In the genomic region with DNA sequence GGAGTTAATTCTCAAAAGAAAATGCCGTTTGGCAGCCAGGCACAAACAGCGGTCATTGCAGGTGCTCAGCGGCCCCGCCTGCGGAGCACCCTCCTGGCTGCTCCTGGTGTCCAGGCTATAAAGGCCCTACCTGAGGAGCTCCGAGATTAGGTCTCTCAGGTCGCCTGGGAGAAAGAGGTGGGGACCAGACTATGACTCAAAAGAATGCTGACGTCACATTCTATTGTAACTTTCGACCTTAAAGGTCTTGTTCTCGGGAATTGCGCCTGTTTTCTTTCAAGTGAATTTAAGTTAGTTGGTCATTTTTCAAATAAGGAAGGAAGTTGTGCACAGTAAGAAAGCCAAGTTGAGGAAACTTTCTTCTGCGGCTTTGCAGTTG, we compare ENCODE assay signal across 8 mouse cellular contexts. TPM values are rescaled to one million over a fixed set of nuclear protein-coding genes. Genes with fewer than 3 reads are reported as not detected.
DNase-seq lines count a peak whose midpoint lies in the region; ATAC-seq and TF ChIP-seq lines count a peak whose summit lies in the region.

No protein-coding gene starts in this region.

- H3K9me3 ChIP-seq in liver, postnatal 0 days (ENCODE audit: low read length): no peaks in the 10 kb centered on the region
- H3K9me3 ChIP-seq in stomach, embryonic 15.5 days: no peaks in the 10 kb centered on the region

- no peak for TF ChIP-seq EP300 in liver, postnatal 0 days (IDR thresholded peaks at IDR 0.05; ENCODE audit: low read depth)

- H3K9ac ChIP-seq in liver, postnatal 0 days (replicated peaks): peak overlapping the region; percentile 67; the same call in 1 of the 2 replicates
- peak overlapping the region; percentile 86; the same call in 1 of the 2 replicates for H3K9ac ChIP-seq in stomach, embryonic 15.5 days

- TF ChIP-seq CTCF in liver, postnatal 0 days (IDR thresholded peaks at IDR 0.05; ENCODE audit: low read depth): no peak

- H3K27me3 ChIP-seq in liver, postnatal 0 days (ENCODE audit: insufficient read depth, low read length): no peaks in the 10 kb centered on the region
- H3K27me3 ChIP-seq in stomach, embryonic 15.5 days (replicated peaks): no peaks in the 10 kb centered on the region

- peaks cover 11% of the 10 kb centered on the region for H3K4me1 ChIP-seq in liver, postnatal 0 days (ENCODE audit: insufficient read depth)
- peaks cover 16% of the 10 kb centered on the region for H3K4me1 ChIP-seq in stomach, embryonic 15.5 days

- 2% methylated on average over 12 of the region's 12 CpGs for WGBS in liver, postnatal 0 days (ENCODE audit: insufficient replicate concordance)
- 1% methylated on average over 12 of the region's 12 CpGs for WGBS in stomach, embryonic 15.5 days

- peak overlapping the region; percentile 71 for H3K4me3 ChIP-seq in liver, postnatal 0 days (ENCODE audit: low read depth, low read length)
- peak overlapping the region; percentile 84 for H3K4me3 ChIP-seq in stomach, embryonic 15.5 days (replicated peaks)

- H3K4me2 ChIP-seq in liver, postnatal 0 days (ENCODE audit: low read depth, low read length): peak overlapping the region; percentile 90
- H3K4me2 ChIP-seq in stomach, embryonic 15.5 days: peak overlapping the region; percentile 89

- peak; percentile 4 for DNase-seq in adrenal gland, postnatal 25 days
- DNase-seq in adrenal gland, postnatal 10 days: no peak
- peak; percentile 45 for DNase-seq in forelimb bud, embryonic 11.5 days (ENCODE audit: low read depth, low spot score)
- DNase-seq in liver, postnatal 0 days: no peak
- DNase-seq in spleen, postnatal 10 days (ENCODE audit: low spot score in 2 of 2): no peak
- no peak for DNase-seq in adrenal gland, adult 18-20 months (ENCODE audit: low spot score in 2 of 2)

- H3K36me3 ChIP-seq in liver, postnatal 0 days (replicated peaks; ENCODE audit: insufficient read depth, low read length): no peaks in the 10 kb centered on the region
- no peaks in the 10 kb centered on the region for H3K36me3 ChIP-seq in stomach, embryonic 15.5 days

- H3K27ac ChIP-seq in liver, postnatal 0 days (ENCODE audit: low read depth): peak overlapping the region; percentile 30; the same call in 1 of the 2 replicates
- peak overlapping the region; percentile 85 for H3K27ac ChIP-seq in stomach, embryonic 15.5 days

- peak; percentile 25 for ATAC-seq in CD4-positive, CD25-positive, alpha-beta regulatory T cell, adult 4 months
- peak; percentile 5; the same call in 1 of the 2 replicates for ATAC-seq in liver, postnatal 0 days
- peak; percentile 52; the same call in 1 of the 2 replicates for ATAC-seq in stomach, embryonic 15.5 days (ENCODE audit: insufficient read depth, low FRiP score, low read depth)

RNA-seq across cellular contexts. Expression of gene Tes, which starts 0.8 kb away (rescaled TPM):
- total RNA-seq in adrenal gland, postnatal 25 days (2021): 8.7 and 11.1 TPM in 2 replicates
- total RNA-seq in adrenal gland, postnatal 10 days (2021): 10 to 100 TPM in 1 of 2 experiments, 1 to 10 TPM in 1; 8.6 to 10.9 TPM
- polyA plus RNA-seq in CD4-positive, CD25-positive, alpha-beta regulatory T cell, adult 4 months (2017; shearing (Covaris generic)): 100 to 1,000 TPM; 203 TPM
- 7.7 and 8.0 TPM in 2 replicates for polyA plus RNA-seq in liver, postnatal 0 days (2015; fragmentation: Nextera tagmentation; extraction: Ambion mirVana)
- 90.5 and 99.1 TPM in 2 replicates for polyA plus RNA-seq in stomach, embryonic 15.5 days (2015; fragmentation: Nextera tagmentation; extraction: Ambion mirVana)
- total RNA-seq in adrenal gland, adult 18-20 months (2021): 10 to 100 TPM in 1 of 2 experiments, 1 to 10 TPM in 1; 8.3 to 14.2 TPM

Comparison
In these comparisons a context has a peak if more than half of its experiments do, and no peak if none do; other contexts are left out.
1. DNase-seq: peak in adrenal gland, postnatal 25 days (single experiment) and forelimb bud, embryonic 11.5 days (single experiment); none in adrenal gland, postnatal 10 days (single experiment), liver, postnatal 0 days (single experiment), spleen, postnatal 10 days (0 of 2) and adrenal gland, adult 18-20 months (0 of 2).
2. Peak in every context shown above with its lines, with median percentiles within 50 percentile points of each other: ATAC-seq.